Mouse (Mus musculus): ENCODE results near the gene Fam173a.
"Not testable (repeated sequence)": the region's sequence is repeated elsewhere in the genome, so short reads cannot be mapped to it uniquely, and the experiment has no call there.

Gene Fam173a

DNA sequence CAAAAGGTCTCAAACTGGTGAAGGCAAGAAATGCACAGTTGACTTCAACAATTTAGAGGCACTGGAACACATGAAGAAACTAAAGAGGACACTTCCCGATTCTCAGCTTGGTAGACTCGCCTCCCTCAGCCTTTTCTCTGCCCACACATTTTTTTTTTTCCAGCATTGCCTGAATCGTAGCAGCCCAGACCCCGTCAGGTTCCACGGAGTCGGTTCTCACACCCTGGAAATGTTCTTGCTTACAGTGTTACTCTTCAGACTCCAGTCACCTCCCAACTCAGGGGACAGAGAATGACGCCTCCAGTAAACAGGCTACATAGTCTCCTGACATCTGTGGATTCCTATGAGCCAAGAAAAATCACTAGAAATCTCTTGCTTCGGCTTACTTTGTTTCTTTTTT lies 32.6 kb downstream of the Fam173a start:
- DNase-seq (ENCODE audit: low spot score), result no peak

DNA sequence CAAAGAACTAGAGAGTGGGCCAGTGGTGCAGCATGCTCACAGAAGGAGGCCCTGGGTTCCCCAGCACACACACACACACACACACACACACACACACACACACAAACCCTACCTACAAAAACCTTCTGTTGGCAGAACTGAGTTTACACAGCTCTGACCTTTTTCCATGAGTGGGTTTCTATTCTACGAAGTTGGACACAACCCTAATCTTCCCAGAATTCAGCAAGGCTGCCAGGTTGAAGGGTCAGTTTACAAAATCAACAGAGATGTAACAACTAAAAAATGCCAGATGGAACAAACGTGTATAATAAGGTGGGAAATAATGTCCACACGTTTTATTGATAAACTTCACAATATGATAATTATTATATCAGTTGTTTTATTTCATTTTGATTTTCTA lies 35.0 kb downstream of the Fam173a start:
- DNase-seq (ENCODE audit: low spot score), result no peak

DNA sequence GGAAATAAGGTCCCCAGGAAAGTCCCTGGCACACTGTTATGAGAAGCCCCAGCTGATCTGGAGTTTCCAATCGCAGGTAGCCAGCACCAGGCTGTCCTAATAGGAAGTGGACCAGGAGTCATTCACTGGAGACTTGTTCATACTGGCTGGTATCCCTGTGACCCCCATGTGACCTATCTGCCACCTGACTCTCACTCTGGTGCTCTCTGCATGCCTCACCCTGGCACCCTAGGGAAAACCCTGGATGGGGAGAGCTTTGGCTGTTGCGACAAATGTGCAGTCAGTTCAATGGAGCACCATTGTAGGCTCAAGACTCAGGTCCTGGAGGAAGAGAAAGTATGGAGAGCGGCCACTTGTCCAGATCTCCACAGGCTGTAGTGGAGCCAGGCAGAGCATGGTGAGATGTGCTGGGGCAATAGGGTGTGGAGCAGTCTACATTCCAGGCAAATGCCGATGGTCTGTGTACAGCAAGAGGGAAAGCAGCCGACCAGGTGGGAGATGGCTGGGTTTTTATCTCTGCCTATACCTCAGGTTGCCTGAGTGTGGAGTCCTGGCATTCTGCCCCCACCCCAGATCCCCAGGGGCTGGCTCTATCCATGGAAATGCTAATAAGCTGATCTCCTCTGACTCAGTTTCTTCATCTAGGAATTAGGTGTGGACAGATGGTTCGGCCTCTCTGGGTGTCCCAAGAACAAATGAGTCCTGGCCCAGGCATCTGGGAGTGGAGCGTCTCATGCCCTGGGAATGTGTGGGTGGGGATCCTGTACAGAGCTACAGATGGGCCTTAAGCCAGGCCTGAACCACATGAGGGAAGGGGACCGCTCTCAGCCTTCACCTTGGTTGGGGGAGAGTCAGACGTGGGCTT lies 36.1 kb downstream of the Fam173a start:
- DNase-seq (ENCODE audit: low spot score), result no peak

DNA sequence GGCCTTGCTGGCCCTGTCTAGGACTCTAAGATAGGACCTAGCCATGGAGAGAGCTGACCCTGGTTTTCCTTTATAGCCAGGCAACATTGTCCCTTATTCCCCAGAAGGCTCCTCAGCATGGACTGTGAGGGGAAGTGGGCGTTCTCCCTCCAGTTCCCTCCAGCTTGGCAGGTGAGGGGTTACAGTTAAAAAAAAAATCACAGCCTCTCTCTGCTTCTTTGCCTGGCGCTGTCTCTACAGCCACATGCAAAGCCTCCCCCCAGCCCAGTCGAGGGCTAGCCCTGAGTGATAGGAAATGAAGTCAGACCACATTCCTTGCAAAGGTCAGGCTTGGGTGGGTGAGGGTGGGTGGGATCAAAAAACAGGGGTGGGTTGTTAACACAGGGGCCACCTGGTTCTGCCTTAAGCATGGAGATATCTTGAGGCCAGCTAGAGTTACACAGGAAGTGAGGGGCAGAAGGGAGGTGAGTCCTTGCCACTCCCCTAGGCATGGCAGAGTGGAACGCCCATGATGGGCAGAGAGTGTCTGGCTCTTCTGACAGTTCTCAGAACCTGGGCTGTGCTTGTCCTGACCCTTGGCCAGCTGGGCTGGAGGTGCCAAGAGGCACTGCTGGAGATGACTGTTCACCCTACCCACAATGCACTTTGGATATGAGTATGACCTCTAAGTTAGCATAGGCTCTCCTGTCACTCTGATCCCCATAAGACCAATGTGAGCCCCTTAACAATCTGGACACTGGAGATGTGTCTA lies 36.9 kb downstream of the Fam173a start:
- DNase-seq (ENCODE audit: low spot score), result no peak

DNA sequence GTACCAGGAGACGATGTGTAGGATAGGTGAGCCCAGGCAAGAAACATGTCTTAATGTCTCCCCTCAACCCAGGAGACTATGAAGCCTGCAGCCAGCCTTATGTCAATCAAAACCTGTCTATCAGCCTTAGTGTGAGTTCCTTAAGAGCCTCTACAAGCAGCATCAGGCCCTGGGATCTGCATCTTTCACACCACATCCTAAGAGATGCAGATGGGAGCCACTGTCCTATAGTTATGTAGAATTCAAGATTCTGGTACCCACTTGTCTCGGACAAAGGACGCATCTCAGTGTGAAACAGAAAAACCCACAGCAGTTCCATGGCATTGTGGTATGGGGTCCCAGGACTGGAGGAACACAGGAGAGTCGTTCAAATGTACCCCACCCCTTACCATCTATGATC lies 37.6 kb downstream of the Fam173a start:
- DNase-seq (ENCODE audit: low spot score), result no peak

DNA sequence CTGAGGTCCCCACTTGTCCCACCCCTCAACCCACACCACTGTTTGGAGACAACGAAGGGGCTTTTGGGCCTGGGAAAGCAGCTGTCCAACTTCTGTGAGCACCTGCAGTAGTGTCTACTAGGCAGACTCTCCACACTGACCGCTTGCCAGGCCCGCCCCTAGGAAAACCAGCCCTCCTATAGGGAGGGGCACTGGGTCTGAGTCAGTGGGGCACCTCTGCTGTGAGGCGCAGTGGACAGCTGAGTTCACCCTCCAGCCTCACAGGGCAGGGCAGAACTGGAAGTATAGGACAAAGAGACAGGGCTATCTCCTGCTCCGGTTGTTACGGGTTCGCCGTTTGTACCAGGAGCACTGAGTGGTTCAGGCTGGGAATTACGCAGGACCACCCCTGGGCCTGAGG lies 38.5 kb downstream of the Fam173a start, which contains the start of gene Msln:
Gene Msln, minus strand, starts transcription at position 138 of the 400 bp plus-strand sequence.
- DNase-seq (ENCODE audit: low spot score), result no peak

DNA sequence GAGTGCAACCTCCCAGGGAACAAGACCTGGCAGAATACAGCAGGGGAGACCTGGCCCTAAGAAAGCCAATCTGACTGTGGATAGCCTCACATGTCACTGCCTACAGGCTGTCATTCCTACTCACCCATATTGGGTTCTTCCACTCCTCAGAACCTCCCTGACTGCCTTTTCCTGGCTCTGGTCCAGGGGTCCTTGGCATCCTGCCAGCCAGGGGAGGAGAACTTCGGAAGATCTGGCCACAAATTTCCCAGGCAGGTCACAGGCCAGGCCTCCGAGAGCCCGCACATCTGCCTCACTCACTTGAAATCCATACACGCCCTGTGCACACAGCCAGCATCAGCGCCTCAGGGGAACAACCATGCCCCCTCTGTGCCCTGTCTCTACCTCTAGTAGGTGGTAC lies 41.3 kb downstream of the Fam173a start:
- DNase-seq (ENCODE audit: low spot score), result no peak

DNA sequence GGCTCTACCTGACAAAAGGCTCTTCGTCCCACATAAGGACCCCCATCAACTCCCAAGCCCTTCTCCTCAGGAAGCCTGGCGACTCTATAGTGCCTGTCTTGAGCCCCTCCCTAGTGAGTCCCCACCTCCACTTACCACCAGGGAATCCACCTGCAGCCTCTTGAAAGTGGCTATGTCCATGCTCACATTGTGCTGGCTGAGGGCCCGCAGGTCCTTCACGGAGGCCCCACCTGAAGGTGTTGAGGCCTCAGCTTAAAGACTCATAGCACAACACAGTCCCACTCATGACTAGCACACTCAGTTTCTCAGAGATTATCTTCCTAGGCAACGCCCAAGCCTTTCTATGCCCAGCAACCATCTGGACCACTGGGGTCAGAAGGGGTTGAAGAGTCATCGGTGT lies 43.4 kb downstream of the Fam173a start:
- no peak for DNase-seq (ENCODE audit: low spot score)

DNA sequence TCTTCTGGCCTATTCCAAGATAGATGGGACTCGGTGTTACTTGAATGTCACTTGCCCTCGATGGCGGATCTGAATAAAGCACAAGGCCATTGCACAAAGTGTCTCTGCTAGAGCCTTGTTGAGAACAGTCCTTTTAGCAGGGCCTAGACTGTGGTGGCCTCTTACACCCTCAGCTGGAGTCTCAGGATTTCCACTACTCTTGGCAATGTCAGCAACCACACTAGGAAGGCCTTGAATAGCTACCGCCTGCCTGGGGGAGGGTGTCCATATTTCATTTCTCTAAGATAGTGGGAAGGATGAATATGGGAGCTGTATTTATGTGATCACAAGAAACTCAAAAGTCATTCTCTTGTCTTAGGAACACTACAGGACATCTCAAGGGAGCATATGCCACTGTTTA lies 44.5 kb downstream of the Fam173a start:
- no peak for DNase-seq (ENCODE audit: low spot score)

DNA sequence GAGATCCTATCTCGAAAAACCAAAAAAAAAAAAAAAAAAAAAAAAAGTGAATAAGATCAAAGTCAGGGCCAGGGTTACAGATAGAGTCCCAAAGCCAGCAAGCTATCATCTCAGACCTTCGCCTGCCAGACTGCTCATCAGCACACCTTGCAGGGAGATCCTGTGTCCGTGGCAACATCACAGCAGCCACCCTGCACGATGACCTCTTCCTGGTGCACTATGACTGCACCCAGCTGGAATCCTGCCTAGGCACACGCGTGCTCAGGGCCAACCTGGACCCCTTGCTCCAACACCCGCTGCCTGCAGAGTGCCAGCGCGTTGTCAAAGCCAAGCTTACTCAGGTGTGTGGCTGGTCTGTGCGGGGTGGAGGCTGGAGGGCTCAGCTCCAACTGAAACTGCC lies 48.4 kb downstream of the Fam173a start:
- DNase-seq (ENCODE audit: low spot score), result no peak

DNA sequence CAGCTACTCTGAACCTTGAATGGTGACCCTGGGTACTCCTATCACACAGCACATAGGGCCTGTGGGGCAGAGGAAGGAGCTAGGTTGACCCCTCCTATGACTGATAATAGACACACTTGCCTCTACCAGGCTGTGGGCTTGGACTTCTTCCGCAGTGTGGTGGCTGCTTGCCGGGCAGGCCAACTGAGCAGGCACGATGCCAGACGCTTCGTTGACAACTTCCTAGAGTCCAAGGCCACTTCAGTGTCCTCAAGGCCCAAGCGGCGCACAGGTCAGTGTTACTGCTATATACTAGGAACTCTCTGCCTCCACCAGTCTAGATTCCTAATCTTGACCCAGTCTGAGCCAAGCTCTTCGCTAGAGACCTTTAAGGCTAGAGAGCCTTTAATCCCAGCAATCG lies 48.9 kb downstream of the Fam173a start:
- no peak for DNase-seq (ENCODE audit: low spot score)

DNA sequence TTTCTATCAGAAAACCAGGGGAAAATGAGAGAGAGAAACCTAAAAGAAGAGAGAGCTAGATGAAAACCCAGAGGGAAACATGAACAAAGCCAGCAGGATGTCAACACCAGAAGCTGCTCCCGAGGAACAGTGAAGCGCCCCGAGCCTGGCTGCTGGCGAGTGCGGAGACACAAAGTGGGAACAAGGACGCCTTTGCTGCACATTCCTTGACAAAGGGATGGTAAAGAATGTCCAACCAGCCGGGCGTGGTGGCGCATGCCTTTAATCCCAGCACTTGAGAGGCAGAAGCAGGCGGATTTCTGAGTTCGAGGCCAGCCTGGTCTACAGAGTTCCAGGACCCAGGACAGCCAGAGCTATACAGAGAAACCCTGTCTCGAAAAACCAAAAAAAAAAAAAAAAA lies 51.2 kb downstream of the Fam173a start:
- DNase-seq (ENCODE audit: low spot score), result not testable (repeated sequence)

Data from c-Kit-positive CD71-positive TER-119-positive erythroid progenitor cells, embryonic 14.5 days (primary cell).